Mouse (Mus musculus) intestine, postnatal 0 days (tissue): ENCODE measurements around the gene Map2k5. TPM values are rescaled to one million over a fixed set of nuclear protein-coding genes. Genes with fewer than 3 reads are reported as not detected.

Experiments
- ATAC-seq: fragments of 200-750 bp; cut with Nextera tagmentation; 2 replicates; pipeline ENCODE4 v1.8.0; 2017; ENCODE audit warnings: mild to moderate bottlenecking, moderate TSS enrichment, moderate library complexity
- H3K27ac ChIP-seq: fragments of 300-500 bp; sonication (generic); 2 replicates; pipeline ENCODE4 v1.5.1; 2014; ENCODE audit warnings: mild to moderate bottlenecking, low read depth, low read length, moderate library complexity
- H3K27me3 ChIP-seq: fragments of 300-500 bp; sonication (generic); replicated peaks from 2 replicates; pipeline ENCODE4 v1.6.1; 2014; ENCODE audit warnings: low read length, mixed read lengths; ENCODE audit not compliant: control insufficient read depth, insufficient read depth
- H3K36me3 ChIP-seq: fragments of 300-500 bp; sonication (generic); 2 replicates; pipeline ENCODE4 v1.6.1; 2014; ENCODE audit warnings: mild to moderate bottlenecking, moderate library complexity; ENCODE audit not compliant: control insufficient read depth, insufficient read depth
- H3K4me1 ChIP-seq: fragments of 300-500 bp; sonication (generic); replicated peaks from 2 replicates; pipeline ENCODE4 v1.6.1; 2014; ENCODE audit warnings: antibody characterized with exemption, low read length, mixed read lengths; ENCODE audit not compliant: control insufficient read depth, insufficient read depth
- H3K4me2 ChIP-seq: fragments of 300-500 bp; sonication (generic); replicated peaks from 2 replicates; pipeline ENCODE4 v1.6.1; 2014; ENCODE audit warnings: low read depth, mild to moderate bottlenecking, moderate library complexity
- H3K4me3 ChIP-seq: fragments of 300-500 bp; sonication (generic); 2 replicates; pipeline ENCODE4 v1.5.1; 2014; ENCODE audit warnings: low read depth, low read length
- H3K9ac ChIP-seq: fragments of 300-500 bp; sonication (generic); 2 replicates; pipeline ENCODE4 v1.6.1; 2014; ENCODE audit warnings: mild to moderate bottlenecking, low read depth, low read length
- H3K9me3 ChIP-seq: fragments of 300-500 bp; sonication (generic); 2 replicates; pipeline ENCODE4 v1.6.1; 2016; ENCODE audit warnings: mixed run types; ENCODE audit not compliant: control insufficient read depth
- CTCF ChIP-seq: sonication (generic); IDR thresholded peaks from 2 replicates; pipeline ENCODE4 v1.5.1; 2016; ENCODE audit warnings: low read depth, mild to moderate bottlenecking, control low read depth, antibody characterized with exemption, moderate library complexity
- WGBS: fragments of 180-500 bp; shearing (Covaris S2); extraction: QIAGEN DNeasy Blood & Tissue Kit; methylation state at CpG from one replicate; pipeline ENCODE4 v1.1.7; 2014; 5-methylcytosine and 5-hydroxymethylcytosine counted together
- polyA plus RNA-seq: library from polyadenylated mRNA; unstranded; fragments of >200 nt; fragmentation: Nextera tagmentation; extraction: Ambion mirVana; gene quantifications from 2 replicates; pipeline ENCODE4 v1.2.1, GENCODE M21; 2015

Map2k5 gene
- polyA plus RNA-seq, 1 experiment from 2014 or later: 13.8 TPM

GRCm38 (mm10) chr9:63196114-63196682 is 181.5 kb downstream of the Map2k5 start:
- H3K9me3 ChIP-seq: no peaks in the 10 kb centered on the region
- no peaks in the 10 kb centered on the region for H3K27me3 ChIP-seq
- no peak overlapping the region for H3K4me3 ChIP-seq
- no peak for TF ChIP-seq CTCF
- WGBS: 70% methylated on average over 8 of the region's 8 CpGs
- no peak overlapping the region for H3K27ac ChIP-seq
- H3K4me1 ChIP-seq: no peaks in the 10 kb centered on the region
- H3K4me2 ChIP-seq: no peak overlapping the region
- no peak for ATAC-seq
- H3K36me3 ChIP-seq: peaks cover 8% of the 10 kb centered on the region; the same call in 1 of the 2 replicates
- H3K9ac ChIP-seq: no peak overlapping the region

- peaks cover 12% of the 10 kb centered on the region; the same call in 1 of the 2 replicates for H3K36me3 ChIP-seq
- no peak for TF ChIP-seq CTCF
- no peak overlapping the region for H3K4me3 ChIP-seq
- no peak overlapping the region for H3K9ac ChIP-seq
- H3K27me3 ChIP-seq: no peaks in the 10 kb centered on the region
- no peaks in the 10 kb centered on the region for H3K9me3 ChIP-seq
- WGBS: 75% methylated on average over 4 of the region's 4 CpGs
- no peaks in the 10 kb centered on the region for H3K4me1 ChIP-seq
- no peak overlapping the region for H3K4me2 ChIP-seq
- no peak overlapping the region for H3K27ac ChIP-seq
- ATAC-seq: no peak
Observed at GRCm38 (mm10) chr9:63195523-63195922, 182.2 kb downstream of the Map2k5 start.

GRCm38 (mm10) chr9:63194791-63195190 is 182.9 kb downstream of the Map2k5 start:
- no peaks in the 10 kb centered on the region for H3K27me3 ChIP-seq
- H3K36me3 ChIP-seq: peaks cover 13% of the 10 kb centered on the region; the same call in 1 of the 2 replicates
- H3K4me1 ChIP-seq: no peaks in the 10 kb centered on the region
- ATAC-seq: no peak
- no peak overlapping the region for H3K9ac ChIP-seq
- H3K4me2 ChIP-seq: no peak overlapping the region
- no peak for TF ChIP-seq CTCF
- H3K27ac ChIP-seq: no peak overlapping the region
- no peaks in the 10 kb centered on the region for H3K9me3 ChIP-seq
- 74% methylated on average over 9 of the region's 9 CpGs for WGBS
- no peak overlapping the region for H3K4me3 ChIP-seq

GRCm38 (mm10) chr9:63192809-63193208 is 184.9 kb downstream of the Map2k5 start:
- Histone ChIP-seq H3K27ac (no peak overlapping the region), H3K9ac (no peak overlapping the region), H3K27me3 (no peaks in the 10 kb centered on the region), H3K36me3 (peaks cover 13% of the 10 kb centered on the region; the same call in 1 of the 2 replicates), H3K4me2 (no peak overlapping the region), H3K4me3 (no peak overlapping the region), H3K4me1 (no peaks in the 10 kb centered on the region), H3K9me3 (no peaks in the 10 kb centered on the region)
- ATAC-seq: no peak
- no peak for TF ChIP-seq CTCF
- WGBS: 88% methylated on average over 4 of the region's 4 CpGs

- TF ChIP-seq CTCF: no peak
- Histone ChIP-seq H3K9ac (no peak overlapping the region), H3K4me2 (no peak overlapping the region), H3K9me3 (no peaks in the 10 kb centered on the region), H3K4me3 (no peak overlapping the region), H3K36me3 (peaks cover 6% of the 10 kb centered on the region; the same call in 1 of the 2 replicates), H3K4me1 (peaks cover 4% of the 10 kb centered on the region), H3K27ac (no peak overlapping the region), H3K27me3 (no peaks in the 10 kb centered on the region)
- no peak for ATAC-seq
- 52% methylated on average over 7 of the region's 7 CpGs for WGBS
Observed at GRCm38 (mm10) chr9:63187310-63187709, 190.4 kb downstream of the Map2k5 start.

- H3K36me3 ChIP-seq: peaks cover 1% of the 10 kb centered on the region; the same call in 1 of the 2 replicates
- no peak for TF ChIP-seq CTCF
- 45% methylated on average over 7 of the region's 7 CpGs for whole genome bisulfite sequencing
Observed at GRCm38 (mm10) chr9:63185249-63185648, 192.5 kb downstream of the Map2k5 start.

GRCm38 (mm10) chr9:63183864-63184263 is 193.8 kb downstream of the Map2k5 start:
- Histone ChIP-seq H3K27me3 (no peaks in the 10 kb centered on the region), H3K9ac (no peak overlapping the region), H3K4me3 (no peak overlapping the region), H3K36me3 (peaks cover 4% of the 10 kb centered on the region; the same call in 1 of the 2 replicates), H3K27ac (no peak overlapping the region), H3K9me3 (no peaks in the 10 kb centered on the region), H3K4me1 (peaks cover 4% of the 10 kb centered on the region), H3K4me2 (no peak overlapping the region)
- ATAC-seq: no peak
- no peak for TF ChIP-seq CTCF
- 56% methylated on average over 7 of the region's 7 CpGs for WGBS

More at GRCm38 (mm10) chr9:63185249-63185648, 192.5 kb downstream of the Map2k5 start:
- Histone ChIP-seq H3K4me2 (no peak overlapping the region), H3K4me1 (peaks cover 4% of the 10 kb centered on the region), H3K4me3 (no peak overlapping the region), H3K27me3 (no peaks in the 10 kb centered on the region), H3K9ac (no peak overlapping the region), H3K9me3 (no peaks in the 10 kb centered on the region), H3K27ac (no peak overlapping the region)
- no peak for ATAC-seq
